Mouse (Mus musculus) MEL (cell line): ENCODE results near the gene Arhgap24. TPM values are rescaled to one million over a fixed set of nuclear protein-coding genes. Genes with fewer than 3 reads are reported as not detected.

ENCODE experiments used
- DNase-seq: peaks from one replicate; pipeline ENCODE4 v3.0.0; 2011; ENCODE audit warnings: low read depth, low spot score
- H3K27ac ChIP-seq: 2 replicates; pipeline ENCODE4 v1.5.1; 2012; ENCODE audit warnings: low read depth, mild to moderate bottlenecking, control low read depth, low read length, moderate library complexity; ENCODE audit not compliant: control insufficient read depth
- H3K27me3 ChIP-seq, 2 experiments: fragments of 150-350 bp in 1 of 2; sonication (generic) in 1 of 2; 2 replicates each; pipeline ENCODE4 v1.6.1; 2012; ENCODE audit warnings: low read length in 2 of 2, mild to moderate bottlenecking in 2 of 2, improper control_type of control experiment in 1 of 2, moderate library complexity in 1 of 2; ENCODE audit not compliant: insufficient read depth in 2 of 2, control insufficient read depth in 1 of 2
- H3K36me3 ChIP-seq, 2 experiments: 2 replicates each; pipeline ENCODE4 v1.6.1; 2012 to 2014; ENCODE audit warnings: low read length in 2 of 2, improper control_type of control experiment in 1 of 2, inconsistent platforms in 1 of 2, mild to moderate bottlenecking in 1 of 2; ENCODE audit not compliant: insufficient read depth in 2 of 2, control insufficient read depth in 1 of 2
- H3K4me1 ChIP-seq, 2 experiments: fragments of 150-350 bp in 1 of 2; sonication (generic) in 1 of 2; 2 replicates each; pipeline ENCODE4 v1.6.1; 2012; ENCODE audit warnings: low read length in 2 of 2, improper control_type of control experiment in 1 of 2, mild to moderate bottlenecking in 1 of 2; ENCODE audit not compliant: insufficient read depth in 2 of 2, control insufficient read depth in 1 of 2
- H3K4me3 ChIP-seq, 2 experiments: fragments of 150-350 bp in 1 of 2; sonication (generic) in 1 of 2; 2 replicates each; pipeline ENCODE4 v1.5.1; 2012; ENCODE audit warnings: low read depth in 2 of 2, low read length in 2 of 2, mild to moderate bottlenecking in 2 of 2, moderate library complexity in 2 of 2, control low read depth in 1 of 2, improper control_type of control experiment in 1 of 2; ENCODE audit not compliant: control insufficient read depth in 1 of 2, insufficient read depth in 1 of 2
- H3K79me2 ChIP-seq: 2 replicates; pipeline ENCODE4 v1.6.1; 2012; ENCODE audit warnings: mild to moderate bottlenecking, low read length, moderate library complexity; ENCODE audit not compliant: control insufficient read depth, poor library complexity, insufficient read depth
- H3K9ac ChIP-seq: 2 replicates; pipeline ENCODE4 v1.6.1; 2012; ENCODE audit warnings: low read depth, mild to moderate bottlenecking, control low read depth, low read length, moderate library complexity; ENCODE audit not compliant: control insufficient read depth, poor library complexity, severe bottlenecking
- H3K9me3 ChIP-seq: fragments of 150-350 bp; sonication (generic); replicated peaks from 2 replicates; pipeline ENCODE4 v1.6.1; 2012; ENCODE audit warnings: mild to moderate bottlenecking, low read length, improper control_type of control experiment, moderate library complexity; ENCODE audit not compliant: insufficient read depth
- CHD1 ChIP-seq: IDR thresholded peaks from 2 replicates; pipeline ENCODE4 v1.6.1; 2012; ENCODE audit warnings: low read depth, mild to moderate bottlenecking, inconsistent platforms, low read length, improper control_type of control experiment
- CHD2 ChIP-seq: IDR thresholded peaks from 2 replicates; pipeline ENCODE4 v1.6.1; 2011; ENCODE audit warnings: low read length, improper control_type of control experiment
- CTCF ChIP-seq, 3 experiments: IDR thresholded peaks in 2 of 3; conservative IDR thresholded peaks in 1 of 3; 2 replicates each; pipeline ENCODE4 v1.5.1; 2011 to 2012; ENCODE audit warnings: low read length in 3 of 3, low read depth in 2 of 3, mild to moderate bottlenecking in 2 of 3, improper control_type of control experiment in 1 of 3, inconsistent platforms in 1 of 3, mixed read lengths in 1 of 3, moderate library complexity in 1 of 3; ENCODE audit not compliant: control insufficient read depth in 1 of 3, insufficient read depth in 1 of 3, poor library complexity in 1 of 3, severe bottlenecking in 1 of 3
- E2F4 ChIP-seq: IDR thresholded peaks from 2 replicates; pipeline ENCODE4 v1.6.1; 2011; ENCODE audit warnings: low read depth, low read length, improper control_type of control experiment, borderline replicate concordance
- ETS1 ChIP-seq: IDR thresholded peaks from 2 replicates; pipeline ENCODE4 v1.6.1; 2012; ENCODE audit warnings: low read depth, mild to moderate bottlenecking, inconsistent platforms, low read length, improper control_type of control experiment, moderate library complexity
- GATA1 ChIP-seq: IDR thresholded peaks from 2 replicates; pipeline ENCODE4 v1.6.1; 2011; ENCODE audit warnings: low read depth, low read length, improper control_type of control experiment
- HCFC1 ChIP-seq: IDR thresholded peaks from 2 replicates; pipeline ENCODE4 v1.6.1; 2012; ENCODE audit warnings: low read depth, mild to moderate bottlenecking, inconsistent platforms, low read length, improper control_type of control experiment, moderate library complexity
- KAT2A ChIP-seq: conservative IDR thresholded peaks from 2 replicates; pipeline ENCODE4 v1.6.1; 2012; ENCODE audit warnings: low read depth, low read length, improper control_type of control experiment, inconsistent platforms
- MXI1 ChIP-seq: IDR thresholded peaks from 2 replicates; pipeline ENCODE4 v1.6.1; 2011; ENCODE audit warnings: mild to moderate bottlenecking, low read depth, low read length, improper control_type of control experiment
- MYB ChIP-seq: IDR thresholded peaks from 2 replicates; pipeline ENCODE4 v1.6.1; 2011; ENCODE audit warnings: mild to moderate bottlenecking, low read depth, low read length, improper control_type of control experiment
- NRF1 ChIP-seq: IDR thresholded peaks from 2 replicates; pipeline ENCODE4 v1.6.1; 2014; ENCODE audit warnings: low read depth, mild to moderate bottlenecking, inconsistent platforms, low read length, improper control_type of control experiment, moderate library complexity; ENCODE audit not compliant: poor library complexity, insufficient read depth, severe bottlenecking
- RCOR1 ChIP-seq: IDR thresholded peaks from 2 replicates; pipeline ENCODE4 v1.6.1; 2012; ENCODE audit warnings: low read depth, mild to moderate bottlenecking, inconsistent platforms, low read length, improper control_type of control experiment
- SIN3A ChIP-seq: IDR thresholded peaks from 2 replicates; pipeline ENCODE4 v1.6.1; 2012; ENCODE audit warnings: low read length, improper control_type of control experiment, inconsistent platforms
- TAL1 ChIP-seq: IDR thresholded peaks from 2 replicates; pipeline ENCODE4 v1.6.1; 2012; ENCODE audit warnings: mild to moderate bottlenecking, inconsistent platforms, low read length, moderate library complexity, mixed read lengths
- TBP ChIP-seq: IDR thresholded peaks from 2 replicates; pipeline ENCODE4 v1.8.0; 2011; ENCODE audit warnings: low read depth, low read length, improper control_type of control experiment
- USF1 ChIP-seq: IDR thresholded peaks from 2 replicates; pipeline ENCODE4 v1.6.1; 2014; ENCODE audit warnings: low read depth, mild to moderate bottlenecking, inconsistent platforms, low read length, improper control_type of control experiment, moderate library complexity
- polyA plus RNA-seq, 2 experiments: library from polyadenylated mRNA; stranded (reverse) in 1 of 2; unstranded in 1 of 2; fragments of >175 nt in 1 of 2; fragments of >200 nt in 1 of 2; gene quantifications; 2 replicates each; pipeline versions ENCODE4 v1.2.1 to v1.2.4; 2012; ENCODE audit warnings: low replicate concordance in 2 of 2, low read depth in 1 of 2; ENCODE audit not compliant: insufficient read length in 2 of 2, insufficient read depth in 1 of 2, missing spikeins in 1 of 2
- total RNA-seq: library from RNA; depleted of rRNA; stranded (reverse); fragments of 300-350 nt; gene quantifications from 2 replicates; pipeline ENCODE4 v1.2.3, GENCODE M21; 2012

The Arhgap24 gene
- total and polyA plus RNA-seq, 3 experiments: not detected

GRCm38 (mm10) chr5:102453324-102453723 lies 27.9 kb upstream of the Arhgap24 start:
- DNase-seq: no peak
- Histone ChIP-seq H3K79me2 (no peaks in the 10 kb centered on the region), H3K4me1 (no peaks in the 10 kb centered on the region), H3K27me3 (no peaks in the 10 kb centered on the region), H3K9me3 (no peaks in the 10 kb centered on the region), H3K9ac (no peak overlapping the region), H3K36me3 (no peaks in the 10 kb centered on the region), H3K4me3 (no peak overlapping the region), H3K27ac (no peak overlapping the region)
- TF ChIP-seq KAT2A: no peak
- no peak for TF ChIP-seq NRF1
- no peak for TF ChIP-seq TAL1
- no peak for TF ChIP-seq CHD2
- no peak for TF ChIP-seq HCFC1

- H3K4me1 ChIP-seq: no peaks in the 10 kb centered on the region
- H3K9me3 ChIP-seq: no peaks in the 10 kb centered on the region
- no peak overlapping the region for H3K9ac ChIP-seq
- H3K4me3 ChIP-seq: no peak overlapping the region
- no peaks in the 10 kb centered on the region for H3K36me3 ChIP-seq
- DNase-seq: no peak
- no peak overlapping the region for H3K27ac ChIP-seq
- H3K79me2 ChIP-seq: no peaks in the 10 kb centered on the region
- H3K27me3 ChIP-seq: no peaks in the 10 kb centered on the region
- TF ChIP-seq SIN3A (no peak), ETS1 (no peak), E2F4 (no peak), HCFC1 (no peak), CTCF (IDR thresholded peaks at IDR 0.05 in 2 of 3, conservative IDR thresholded peaks at IDR 0.05 in 1 of 3; ENCODE audit: control insufficient read depth in 1 of 3, insufficient read depth in 1 of 3, low read depth in 2 of 3, low read length in 3 of 3, poor library complexity in 1 of 3, severe bottlenecking in 1 of 3) (no peak), TBP (no peak), CHD1 (no peak), KAT2A (no peak)
These were observed 25.9 kb upstream of the Arhgap24 start for GRCm38 (mm10) chr5:102455247-102455646.

- TF ChIP-seq CHD1 (no peak), HCFC1 (no peak), MYB (no peak), USF1 (no peak), CTCF (IDR thresholded peaks at IDR 0.05 in 2 of 3, conservative IDR thresholded peaks at IDR 0.05 in 1 of 3; ENCODE audit: control insufficient read depth in 1 of 3, insufficient read depth in 1 of 3, low read depth in 2 of 3, low read length in 3 of 3, poor library complexity in 1 of 3, severe bottlenecking in 1 of 3) (no peak), ETS1 (no peak), GATA1 (no peak), MXI1 (no peak), RCOR1 (no peak)
- Histone ChIP-seq H3K27me3 (no peaks in the 10 kb centered on the region), H3K4me3 (no peak overlapping the region)
These were observed 20.6 kb upstream of the Arhgap24 start for GRCm38 (mm10) chr5:102460452-102461197.

More at GRCm38 (mm10) chr5:102460452-102461197, 20.6 kb upstream of the Arhgap24 start:
- Histone ChIP-seq H3K9ac (no peak overlapping the region), H3K9me3 (no peaks in the 10 kb centered on the region), H3K27ac (no peak overlapping the region), H3K36me3 (no peaks in the 10 kb centered on the region), H3K79me2 (no peaks in the 10 kb centered on the region), H3K4me1 (no peaks in the 10 kb centered on the region)
- DNase-seq: no peak
